Mouse (Mus musculus) neural tube, embryonic 13.5 days (tissue): ENCODE measurements around the gene Fbxo24. TPM values are rescaled to one million over a fixed set of nuclear protein-coding genes. Genes with fewer than 3 reads are reported as not detected.

Experiments used
- ATAC-seq: fragments of 200-750 bp; cut with Nextera tagmentation; 2 replicates; pipeline ENCODE4 v1.8.0; 2017; ENCODE audit warnings: low read depth, mild to moderate bottlenecking, moderate TSS enrichment, moderate library complexity
- H3K27ac ChIP-seq: fragments of 300-500 bp; sonication (generic); replicated peaks from 2 replicates; pipeline ENCODE4 v1.5.1; 2015; ENCODE audit warnings: moderate library complexity, mild to moderate bottlenecking, inconsistent platforms
- H3K27me3 ChIP-seq: fragments of 300-500 bp; sonication (generic); 2 replicates; pipeline ENCODE4 v1.6.1; 2015; ENCODE audit warnings: mild to moderate bottlenecking, inconsistent platforms
- H3K36me3 ChIP-seq: fragments of 300-500 bp; sonication (generic); 2 replicates; pipeline ENCODE4 v1.6.1; 2015; ENCODE audit warnings: mild to moderate bottlenecking, inconsistent platforms
- H3K4me1 ChIP-seq: fragments of 300-500 bp; sonication (generic); replicated peaks from 2 replicates; pipeline ENCODE4 v1.6.1; 2015; ENCODE audit warnings: inconsistent platforms
- H3K4me2 ChIP-seq: fragments of 300-500 bp; sonication (generic); 2 replicates; pipeline ENCODE4 v1.6.1; 2015; ENCODE audit warnings: inconsistent platforms, mild to moderate bottlenecking, moderate library complexity
- H3K4me3 ChIP-seq: fragments of 300-500 bp; sonication (generic); 2 replicates; pipeline ENCODE4 v1.5.1; 2015; ENCODE audit warnings: mild to moderate bottlenecking, inconsistent platforms
- H3K9ac ChIP-seq: fragments of 300-500 bp; sonication (generic); 2 replicates; pipeline ENCODE4 v1.6.1; 2015; ENCODE audit warnings: moderate library complexity, mild to moderate bottlenecking, inconsistent platforms
- H3K9me3 ChIP-seq: fragments of 300-500 bp; sonication (generic); 2 replicates; pipeline ENCODE4 v1.6.1; 2016; ENCODE audit warnings: inconsistent platforms
- WGBS: fragments of 180-500 bp; shearing (Covaris S2); methylation state at CpG from one replicate; pipeline ENCODE4 v1.1.7; 2015; 5-methylcytosine and 5-hydroxymethylcytosine counted together
- polyA plus RNA-seq: library from polyadenylated mRNA; unstranded; fragments of >200 nt; fragmentation: Nextera tagmentation; extraction: Ambion mirVana; gene quantifications from 2 replicates; pipeline ENCODE4 v1.2.1, GENCODE M21; 2015

Fbxo24 gene
- polyA plus RNA-seq, 1 experiment from 2014 or later: 0.20 TPM

DNA sequence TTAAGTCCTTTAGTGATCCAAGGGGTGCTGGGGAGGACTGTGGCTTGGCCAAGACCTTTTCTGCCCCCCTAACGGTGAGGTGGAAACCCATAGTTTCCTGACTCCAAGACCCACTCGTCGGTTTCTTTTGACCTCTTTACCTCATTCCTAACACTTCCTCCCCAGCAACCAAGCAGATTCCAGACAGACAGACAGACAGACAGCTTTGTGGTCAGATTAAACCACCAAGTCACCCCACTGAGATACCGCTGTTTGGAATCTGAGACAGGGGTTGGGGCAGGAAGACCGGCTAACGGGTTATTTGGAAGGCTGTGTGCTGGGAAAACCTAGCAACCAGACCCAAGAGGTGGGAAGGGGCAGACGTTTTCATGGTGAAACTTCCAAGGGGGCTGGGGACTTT, 58.6 kb downstream of the Fbxo24 start:
- Histone ChIP-seq H3K36me3 (peaks cover 26% of the 10 kb centered on the region), H3K4me2 (no peak overlapping the region), H3K27me3 (peaks cover 8% of the 10 kb centered on the region), H3K4me1 (0 out of 2 replicates have a peak, but pooled peaks cover 6% of the 10 kb centered on the region), H3K4me3 (no peak overlapping the region), H3K9me3 (no peaks in the 10 kb centered on the region), H3K27ac (no peak overlapping the region), H3K9ac (no peak overlapping the region)
- WGBS: 63% methylated on average over 7 of the region's 7 CpGs
- no peak for ATAC-seq

DNA sequence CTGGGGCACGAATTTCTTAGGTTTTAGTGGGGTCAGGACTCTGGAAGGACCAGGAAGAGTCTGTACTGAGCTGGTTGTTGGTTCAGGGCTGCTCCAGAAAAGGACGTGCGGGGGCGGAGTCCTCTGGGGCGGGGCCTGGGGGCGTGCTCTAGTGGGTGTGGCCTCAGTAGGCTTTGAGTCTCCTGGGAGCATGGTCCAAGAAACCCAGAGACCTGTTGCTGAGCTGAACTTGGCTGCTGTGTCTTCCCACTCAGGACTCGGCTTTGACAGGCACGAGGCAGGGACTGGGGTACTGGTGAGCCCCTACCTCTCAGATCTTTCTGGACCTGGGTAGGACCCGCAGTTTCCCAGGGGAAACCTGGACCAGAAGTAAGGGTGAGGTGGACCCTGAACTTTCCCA, 59.1 kb downstream of the Fbxo24 start, which contains the start of gene Tfr2:
Gene Tfr2 (plus strand): TSS at position 176 of the 400 bp plus-strand sequence.
- H3K27ac ChIP-seq: no peak within 1 kb of the TSS
- peaks cover 6% of the 10 kb centered on the region; the same call in 1 of the 2 replicates for H3K27me3 ChIP-seq
- no peak within 1 kb of the TSS for H3K4me2 ChIP-seq
- H3K4me1 ChIP-seq: 0 out of 2 replicates have a peak, but pooled peaks cover 5% of the 10 kb centered on the region
- H3K36me3 ChIP-seq: peaks cover 31% of the 10 kb centered on the region
- WGBS: 30% methylated on average over 9 of the region's 9 CpGs
- H3K9me3 ChIP-seq: no peaks in the 10 kb centered on the region
- H3K4me3 ChIP-seq: no peak within 1 kb of the TSS
- ATAC-seq: no peak
- no peak within 1 kb of the TSS for H3K9ac ChIP-seq

GRCm38 (mm10) chr5:137569031-137569430, 59.8 kb downstream of the Fbxo24 start:
- H3K27ac ChIP-seq: no peak overlapping the region
- H3K9ac ChIP-seq: no peak overlapping the region
- H3K27me3 ChIP-seq: peaks cover 6% of the 10 kb centered on the region; the same call in 1 of the 2 replicates
- peaks cover 36% of the 10 kb centered on the region for H3K36me3 ChIP-seq
- no peaks in the 10 kb centered on the region for H3K4me1 ChIP-seq
- H3K9me3 ChIP-seq: no peaks in the 10 kb centered on the region
- WGBS: 75% methylated on average over 12 of the region's 12 CpGs
- no peak for ATAC-seq
- no peak overlapping the region for H3K4me3 ChIP-seq
- no peak overlapping the region for H3K4me2 ChIP-seq

GRCm38 (mm10) chr5:137568223-137568798, 60.5 kb downstream of the Fbxo24 start:
- no peak overlapping the region for H3K9ac ChIP-seq
- H3K36me3 ChIP-seq: peaks cover 36% of the 10 kb centered on the region
- H3K27ac ChIP-seq: no peak overlapping the region
- no peak overlapping the region for H3K4me2 ChIP-seq
- 83% methylated on average over 8 of the region's 8 CpGs for WGBS
- no peaks in the 10 kb centered on the region for H3K4me1 ChIP-seq
- no peak for ATAC-seq
- H3K27me3 ChIP-seq: peaks cover 6% of the 10 kb centered on the region; the same call in 1 of the 2 replicates
- no peaks in the 10 kb centered on the region for H3K9me3 ChIP-seq
- H3K4me3 ChIP-seq: no peak overlapping the region

GRCm38 (mm10) chr5:137566416-137566815, 62.4 kb downstream of the Fbxo24 start:
- no peak for ATAC-seq
- WGBS: 94% methylated on average over 5 of the region's 5 CpGs
- Histone ChIP-seq H3K9me3 (no peaks in the 10 kb centered on the region), H3K36me3 (peaks cover 36% of the 10 kb centered on the region), H3K4me1 (no peaks in the 10 kb centered on the region), H3K4me3 (no peak overlapping the region), H3K27ac (no peak overlapping the region), H3K9ac (no peak overlapping the region), H3K4me2 (no peak overlapping the region), H3K27me3 (no peaks in the 10 kb centered on the region)

GRCm38 (mm10) chr5:137565744-137566143, 63.1 kb downstream of the Fbxo24 start:
- H3K9ac ChIP-seq: no peak overlapping the region
- no peak for ATAC-seq
- 71% methylated on average over 6 of the region's 6 CpGs for WGBS
- no peak overlapping the region for H3K27ac ChIP-seq
- no peaks in the 10 kb centered on the region for H3K27me3 ChIP-seq
- H3K4me1 ChIP-seq: no peaks in the 10 kb centered on the region
- H3K36me3 ChIP-seq: peaks cover 36% of the 10 kb centered on the region
- no peak overlapping the region for H3K4me3 ChIP-seq
- H3K4me2 ChIP-seq: no peak overlapping the region
- H3K9me3 ChIP-seq: no peaks in the 10 kb centered on the region

GRCm38 (mm10) chr5:137562965-137563364, 65.8 kb downstream of the Fbxo24 start:
- WGBS: 79% methylated on average over 10 of the region's 10 CpGs
- Histone ChIP-seq H3K4me2 (no peak overlapping the region), H3K27ac (no peak overlapping the region), H3K36me3 (peaks cover 40% of the 10 kb centered on the region), H3K4me3 (no peak overlapping the region), H3K4me1 (no peaks in the 10 kb centered on the region), H3K27me3 (no peaks in the 10 kb centered on the region; the same call in 1 of the 2 replicates), H3K9me3 (no peaks in the 10 kb centered on the region), H3K9ac (no peak overlapping the region)
- no peak for ATAC-seq

Other genes with a start within 250 kb of the Fbxo24 start
- gene Zan, start 151.9 kb downstream of the Fbxo24 start, polyA plus RNA-seq: 0.06 and 0.08 TPM in 2 replicates
- gene Pop7, start 126.5 kb downstream of the Fbxo24 start, polyA plus RNA-seq: 79.7 and 80.1 TPM in 2 replicates
- gene Gigyf1, start 110.5 kb downstream of the Fbxo24 start, polyA plus RNA-seq: 16.9 and 17.3 TPM in 2 replicates
- gene Epo, start 95.8 kb downstream of the Fbxo24 start, polyA plus RNA-seq: not detected in 2 replicates
- gene Gnb2, start 95.5 kb downstream of the Fbxo24 start, polyA plus RNA-seq: 486 and 510 TPM in 2 replicates
- gene Actl6b, start 75.5 kb downstream of the Fbxo24 start, polyA plus RNA-seq: 203 and 222 TPM in 2 replicates
- gene Tfr2, start 59.2 kb downstream of the Fbxo24 start, polyA plus RNA-seq: 3.0 and 3.2 TPM in 2 replicates
- 50.0 and 58.1 TPM in 2 replicates for gene Mospd3, start 27.9 kb downstream of the Fbxo24 start, polyA plus RNA-seq
- gene Pcolce, start 15.2 kb downstream of the Fbxo24 start, polyA plus RNA-seq: 40.6 and 42.7 TPM in 2 replicates
- 23.8 and 24.5 TPM in 2 replicates for gene Lrch4, start 119 bp upstream of the Fbxo24 start, polyA plus RNA-seq
- gene Gm20605, start 173 bp upstream of the Fbxo24 start, polyA plus RNA-seq: 6.7 and 7.9 TPM in 2 replicates
- 5.6 and 6.5 TPM in 2 replicates for gene Sap25, start 12.3 kb upstream of the Fbxo24 start, polyA plus RNA-seq
- gene Irs3, start 16.7 kb upstream of the Fbxo24 start, polyA plus RNA-seq: 0.20 TPM in 1 of 2 replicates, not detected in the other
- 15.5 and 16.6 TPM in 2 replicates for gene Agfg2, start 55.7 kb upstream of the Fbxo24 start, polyA plus RNA-seq
- 23.4 and 25.4 TPM in 2 replicates for gene Nyap1, start 112.6 kb upstream of the Fbxo24 start, polyA plus RNA-seq
- gene Tsc22d4, start 116.7 kb upstream of the Fbxo24 start, polyA plus RNA-seq: 76.8 and 86.9 TPM in 2 replicates
- gene Ppp1r35, start 149.8 kb upstream of the Fbxo24 start, polyA plus RNA-seq: 38.1 and 39.7 TPM in 2 replicates
- gene Mepce, start 158.7 kb upstream of the Fbxo24 start, polyA plus RNA-seq: 9.9 and 12.3 TPM in 2 replicates
- 10.4 and 12.4 TPM in 2 replicates for gene Zcwpw1, start 158.8 kb upstream of the Fbxo24 start, polyA plus RNA-seq
- 0.15 and 1.3 TPM in 2 replicates for gene Pilra, start 207.3 kb upstream of the Fbxo24 start, polyA plus RNA-seq
- gene Pilrb1, start 229.1 kb upstream of the Fbxo24 start, polyA plus RNA-seq: not detected in 2 replicates
- 0.27 TPM in 1 of 2 replicates, not detected in the other for gene Pilrb2, start 242.8 kb upstream of the Fbxo24 start, polyA plus RNA-seq